In genomic region chr10:17946046-17946445, GRCm38 (mm10) we compare ENCODE assay signal across 9 mouse cellular contexts. TPM values are rescaled to one million over a fixed set of nuclear protein-coding genes. Genes with fewer than 3 reads are reported as not detected.
DNase-seq lines count a peak whose midpoint lies in the region; ATAC-seq and TF ChIP-seq lines count a peak whose summit lies in the region.
"Had no signal": no experiment of that assay in that cellular context is flagged by ENCODE, and none has a peak within 500 bp of the region (broad histone marks: within the 10 kb centered on the region; RNA-seq: fewer than 3 reads in every experiment).

No protein-coding gene starts in this region.

- H3K4me3 ChIP-seq in lung, postnatal 0 days (ENCODE audit: low read depth, low read length) = peak overlapping the region; percentile 94; the same call in 1 of the 2 replicates
- peak overlapping the region; percentile 24 for H3K4me3 ChIP-seq in forebrain, embryonic 16.5 days (replicated peaks; ENCODE audit: low read length)
- peak overlapping the region; percentile 88 for H3K4me3 ChIP-seq in liver, embryonic 12.5 days
- H3K4me3 ChIP-seq in stomach, postnatal 0 days (ENCODE audit: low read depth, low read length) = peak overlapping the region; percentile 82

- no peak overlapping the region for H3K9ac ChIP-seq in lung, postnatal 0 days (replicated peaks; ENCODE audit: low read depth)
- H3K9ac ChIP-seq in forebrain, embryonic 16.5 days (replicated peaks; ENCODE audit: low read depth, low read length) = no peak overlapping the region
- H3K9ac ChIP-seq in liver, embryonic 12.5 days = peak overlapping the region; percentile 86
- peak overlapping the region; percentile 51; the same call in 1 of the 2 replicates for H3K9ac ChIP-seq in stomach, postnatal 0 days (ENCODE audit: low read length)

- H3K9me3 ChIP-seq in lung, postnatal 0 days (ENCODE audit: low read length) = no peaks in the 10 kb centered on the region
- H3K9me3 ChIP-seq in forebrain, embryonic 16.5 days (ENCODE audit: control insufficient read depth, low read length) = no peaks in the 10 kb centered on the region
- H3K9me3 ChIP-seq in liver, embryonic 12.5 days (replicated peaks) = no peaks in the 10 kb centered on the region
- H3K9me3 ChIP-seq in stomach, postnatal 0 days (ENCODE audit: control insufficient read depth, low read length) = no peaks in the 10 kb centered on the region

- no peak for TF ChIP-seq CTCF in lung, postnatal 0 days (IDR thresholded peaks at IDR 0.05)
- no peak for TF ChIP-seq CTCF in stomach, postnatal 0 days (IDR thresholded peaks at IDR 0.05; ENCODE audit: low read depth)

- WGBS in lung, postnatal 0 days = 22% methylated on average over 3 of the region's 3 CpGs
- 42% methylated on average over 3 of the region's 3 CpGs for WGBS in forebrain, embryonic 16.5 days
- WGBS in liver, embryonic 12.5 days (ENCODE audit: insufficient replicate concordance) = 10% methylated on average over 3 of the region's 3 CpGs
- 26% methylated on average over 3 of the region's 3 CpGs for WGBS in stomach, postnatal 0 days

- no peak overlapping the region for H3K27ac ChIP-seq in lung, postnatal 0 days (ENCODE audit: low read length)
- H3K27ac ChIP-seq in forebrain, embryonic 16.5 days (ENCODE audit: low read length) = no peak overlapping the region
- 0 out of 2 replicates have a peak overlapping the region, but pooled peaks have one; percentile 36 for H3K27ac ChIP-seq in liver, embryonic 12.5 days
- H3K27ac ChIP-seq in stomach, postnatal 0 days (replicated peaks) = no peak overlapping the region

- H3K27me3 ChIP-seq in lung, postnatal 0 days (replicated peaks; ENCODE audit: insufficient read depth, low read length) = no peaks in the 10 kb centered on the region
- no peaks in the 10 kb centered on the region for H3K27me3 ChIP-seq in forebrain, embryonic 16.5 days (replicated peaks; ENCODE audit: control insufficient read depth, insufficient read depth, low read length)
- H3K27me3 ChIP-seq in liver, embryonic 12.5 days (replicated peaks) = no peaks in the 10 kb centered on the region
- H3K27me3 ChIP-seq in stomach, postnatal 0 days (ENCODE audit: control insufficient read depth, insufficient read depth, low read length) = no peaks in the 10 kb centered on the region

- no peak for TF ChIP-seq EP300 in lung, postnatal 0 days (IDR thresholded peaks at IDR 0.05)
- no peak for TF ChIP-seq EP300 in stomach, postnatal 0 days (optimal IDR thresholded peaks at IDR 0.05)

- no peak for DNase-seq in lung, postnatal 0 days (ENCODE audit: low spot score)
- DNase-seq in lung, postnatal 4 days = no peak
- DNase-seq in stomach, postnatal 0 days (ENCODE audit: low spot score) = no peak
- no peak for DNase-seq in right cerebral cortex, postnatal 36 days (ENCODE audit: low spot score in 2 of 2)
- no peak for DNase-seq in thymus, postnatal 10 days (ENCODE audit: low spot score in 2 of 2)
- no peak for DNase-seq in thymus, adult 18-20 months
- DNase-seq: gastrocnemius, postnatal 36 days had no signal

- ATAC-seq in lung, postnatal 0 days = no peak
- no peak for ATAC-seq in forebrain, embryonic 16.5 days
- ATAC-seq in liver, embryonic 12.5 days = peak; percentile 74
- no peak for ATAC-seq in stomach, postnatal 0 days (ENCODE audit: low FRiP score, low TSS enrichment)

- H3K4me2 ChIP-seq in lung, postnatal 0 days (replicated peaks; ENCODE audit: low read depth, low read length) = peak overlapping the region; percentile 66
- H3K4me2 ChIP-seq in forebrain, embryonic 16.5 days (ENCODE audit: low read length) = peak overlapping the region; percentile 48
- H3K4me2 ChIP-seq in liver, embryonic 12.5 days = peak overlapping the region; percentile 86
- peak overlapping the region; percentile 62 for H3K4me2 ChIP-seq in stomach, postnatal 0 days (replicated peaks; ENCODE audit: low read depth)

- no peaks in the 10 kb centered on the region for H3K36me3 ChIP-seq in lung, postnatal 0 days (ENCODE audit: insufficient read depth, low read length)
- no peaks in the 10 kb centered on the region for H3K36me3 ChIP-seq in forebrain, embryonic 16.5 days (ENCODE audit: control insufficient read depth, insufficient read depth)
- peaks cover 9% of the 10 kb centered on the region for H3K36me3 ChIP-seq in liver, embryonic 12.5 days
- no peaks in the 10 kb centered on the region for H3K36me3 ChIP-seq in stomach, postnatal 0 days (ENCODE audit: control insufficient read depth, insufficient read depth, low read length)

- 0 out of 2 replicates have a peak, but pooled peaks cover 6% of the 10 kb centered on the region for H3K4me1 ChIP-seq in lung, postnatal 0 days (ENCODE audit: insufficient read depth, low read depth, low read length)
- peaks cover 12% of the 10 kb centered on the region for H3K4me1 ChIP-seq in forebrain, embryonic 16.5 days (replicated peaks; ENCODE audit: control insufficient read depth, insufficient read depth, low read length)
- H3K4me1 ChIP-seq in liver, embryonic 12.5 days = peaks cover 26% of the 10 kb centered on the region
- H3K4me1 ChIP-seq in stomach, postnatal 0 days (replicated peaks; ENCODE audit: control insufficient read depth, insufficient read depth) = no peaks in the 10 kb centered on the region; the same call in 1 of the 2 replicates

RNA-seq across cellular contexts. Expression of gene Heca, which starts 1.8 kb away (rescaled TPM):
- 8.2 TPM in 2 replicates for polyA plus RNA-seq in lung, postnatal 0 days (2015; fragmentation: Nextera tagmentation; extraction: Ambion mirVana)
- polyA plus RNA-seq in forebrain, embryonic 16.5 days (2015; fragmentation: Nextera tagmentation; extraction: Ambion mirVana) = 6.3 and 7.0 TPM in 2 replicates
- 2.7 and 3.4 TPM in 2 replicates for polyA plus RNA-seq in liver, embryonic 12.5 days (2016; fragmentation: Nextera tagmentation; extraction: Ambion mirVana)
- 7.2 and 9.8 TPM in 2 replicates for polyA plus RNA-seq in stomach, postnatal 0 days (2015; fragmentation: Nextera tagmentation; extraction: Ambion mirVana)

Comparison
In these comparisons a context has a peak if more than half of its experiments do, and no peak if none do; other contexts are left out.
1. H3K4me3 ChIP-seq: peak in every context shown above with its lines; median percentile 94 in lung, postnatal 0 days; 88 in liver, embryonic 12.5 days; 82 in stomach, postnatal 0 days; 24 in forebrain, embryonic 16.5 days.
2. H3K9ac ChIP-seq: peak in liver, embryonic 12.5 days (single experiment) and stomach, postnatal 0 days (single experiment); none in lung, postnatal 0 days (single experiment) and forebrain, embryonic 16.5 days (single experiment).
3. Peak in every context shown above with its lines, with median percentiles within 50 percentile points of each other: H3K4me2 ChIP-seq.